Mouse (Mus musculus) heart, embryonic 16.5 days (tissue): ENCODE data around the gene Itsn1. TPM values are rescaled to one million over a fixed set of nuclear protein-coding genes. Genes with fewer than 3 reads are reported as not detected.

Source experiments
- ATAC-seq: fragments of 200-750 bp; cut with Nextera tagmentation; replicated peaks from 2 replicates; pipeline ENCODE4 v1.8.0; 2017; ENCODE audit warnings: moderate number of reproducible peaks; ENCODE audit not compliant: insufficient read depth, low FRiP score; ENCODE audit errors: extremely low read depth
- H3K27ac ChIP-seq: fragments of 300-500 bp; sonication (generic); 2 replicates; pipeline ENCODE4 v1.5.1; 2014; ENCODE audit warnings: mild to moderate bottlenecking, low read length, control low read depth, moderate library complexity
- H3K27me3 ChIP-seq: fragments of 300-500 bp; sonication (generic); 2 replicates; pipeline ENCODE4 v1.6.1; 2014; ENCODE audit warnings: low read length, mixed read lengths; ENCODE audit not compliant: control insufficient read depth, insufficient read depth
- H3K36me3 ChIP-seq: fragments of 300-500 bp; sonication (generic); 2 replicates; pipeline ENCODE4 v1.6.1; 2014; ENCODE audit not compliant: control insufficient read depth, insufficient read depth
- H3K4me1 ChIP-seq: fragments of 300-500 bp; sonication (generic); 2 replicates; pipeline ENCODE4 v1.6.1; 2014; ENCODE audit warnings: low read length, mixed read lengths; ENCODE audit not compliant: control insufficient read depth, insufficient read depth
- H3K4me2 ChIP-seq: fragments of 300-500 bp; sonication (generic); 2 replicates; pipeline ENCODE4 v1.6.1; 2014; ENCODE audit warnings: low read depth, mild to moderate bottlenecking, control low read depth, low read length
- H3K4me3 ChIP-seq: fragments of 300-500 bp; sonication (generic); 2 replicates; pipeline ENCODE4 v1.5.1; 2014; ENCODE audit warnings: mild to moderate bottlenecking, control low read depth, low read length
- H3K9ac ChIP-seq: fragments of 300-500 bp; sonication (generic); 2 replicates; pipeline ENCODE4 v1.6.1; 2014; ENCODE audit warnings: low read length, control low read depth
- H3K9me3 ChIP-seq: fragments of 300-500 bp; sonication (generic); replicated peaks from 2 replicates; pipeline ENCODE4 v1.6.1; 2016; ENCODE audit warnings: low read length; ENCODE audit not compliant: control insufficient read depth
- WGBS: fragments of 180-500 bp; shearing (Covaris S2); extraction: QIAGEN DNeasy Blood & Tissue Kit; methylation state at CpG from one replicate; pipeline ENCODE4 v1.1.7; 2014; 5-methylcytosine and 5-hydroxymethylcytosine counted together
- polyA plus RNA-seq: library from polyadenylated mRNA; unstranded; fragments of >200 nt; fragmentation: Nextera tagmentation; extraction: Ambion mirVana; gene quantifications from 2 replicates; pipeline ENCODE4 v1.2.1, GENCODE M21; 2015

The Itsn1 gene
- polyA plus RNA-seq, 1 experiment from 2014 or later: 14.2 TPM

DNA sequence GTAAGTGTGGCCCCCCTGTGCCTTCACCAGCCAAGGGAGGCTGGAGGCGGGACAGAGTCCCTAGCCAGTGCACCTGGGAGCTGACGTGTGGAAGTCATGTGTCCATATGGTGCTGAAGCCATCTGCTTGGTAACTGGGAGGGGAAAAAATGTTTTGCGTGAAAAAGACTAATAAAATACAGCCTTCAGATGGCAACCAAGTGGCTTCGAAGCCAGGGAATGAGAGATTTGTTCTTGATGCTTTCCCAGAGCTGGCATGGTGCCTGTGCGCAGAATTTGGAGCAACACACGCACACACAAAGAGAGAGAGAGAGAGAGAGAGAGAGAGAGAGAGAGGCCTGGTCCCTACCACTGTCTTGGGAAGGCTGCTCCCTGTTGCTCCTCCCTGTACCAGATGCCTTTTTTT, 167.3 kb downstream of the Itsn1 start:
- no peak overlapping the region for H3K27ac ChIP-seq
- 0 out of 2 replicates have a peak, but pooled peaks cover 2% of the 10 kb centered on the region for H3K27me3 ChIP-seq
- no peaks in the 10 kb centered on the region for H3K4me1 ChIP-seq
- no peak overlapping the region for H3K4me2 ChIP-seq
- H3K9ac ChIP-seq: no peak overlapping the region
- no peak for ATAC-seq
- H3K4me3 ChIP-seq: no peak overlapping the region
- H3K36me3 ChIP-seq: no peaks in the 10 kb centered on the region
- 70% methylated on average over 6 of the region's 6 CpGs for WGBS
- no peaks in the 10 kb centered on the region for H3K9me3 ChIP-seq

DNA sequence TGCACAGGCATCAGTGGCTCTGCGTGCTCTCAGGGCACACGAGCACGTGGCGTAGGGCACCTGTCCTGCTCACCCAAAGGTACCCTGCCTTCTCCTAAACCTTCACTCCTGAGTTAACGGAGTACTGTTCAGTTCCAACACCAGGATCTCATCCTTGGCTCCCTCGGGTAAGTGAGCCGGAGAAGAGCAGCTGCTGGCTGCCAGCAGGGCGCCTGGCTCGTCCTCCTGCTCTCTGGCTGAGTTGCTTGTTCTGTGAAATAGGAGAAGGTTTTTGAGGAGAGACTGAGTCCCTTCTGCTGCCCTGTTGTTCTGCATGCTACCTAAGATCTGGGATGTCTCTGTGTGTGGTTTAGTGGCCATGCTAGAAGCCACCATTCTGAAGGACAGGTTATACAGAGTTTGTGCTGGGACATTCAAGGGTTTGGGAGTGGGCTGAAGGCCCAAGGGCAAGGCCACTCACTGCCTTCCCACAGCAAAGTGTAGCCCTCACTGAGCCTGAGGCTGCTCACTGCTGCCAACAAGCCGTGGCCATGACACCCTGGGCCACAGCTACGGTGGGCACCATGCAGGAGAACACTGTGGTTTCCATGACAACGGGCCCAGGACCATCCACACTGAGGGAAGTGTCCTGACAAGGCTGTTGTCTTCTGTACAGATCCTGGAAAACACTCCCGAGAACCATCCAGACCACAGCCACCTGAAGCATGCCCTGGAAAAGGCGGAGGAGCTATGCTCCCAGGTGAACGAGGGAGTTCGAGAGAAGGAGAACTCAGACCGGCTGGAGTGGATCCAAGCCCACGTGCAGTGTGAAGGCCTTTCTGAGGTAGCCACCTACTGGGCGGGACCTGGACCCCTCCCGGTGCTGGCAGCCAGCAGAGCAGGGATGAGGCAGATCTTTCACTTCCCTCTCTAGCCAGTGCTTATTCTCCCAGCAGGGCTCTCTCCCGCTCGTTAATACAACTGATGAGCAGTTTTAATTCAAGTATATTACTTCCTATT, 170.1 kb downstream of the Itsn1 start:
- Histone ChIP-seq H3K4me1 (no peaks in the 10 kb centered on the region), H3K27ac (no peak overlapping the region), H3K4me3 (no peak overlapping the region), H3K9ac (no peak overlapping the region), H3K9me3 (peaks cover 7% of the 10 kb centered on the region; the same call in 1 of the 2 replicates), H3K4me2 (no peak overlapping the region), H3K27me3 (0 out of 2 replicates have a peak, but pooled peaks cover 2% of the 10 kb centered on the region), H3K36me3 (no peaks in the 10 kb centered on the region)
- ATAC-seq: no peak
- WGBS: 58% methylated on average over 22 of the region's 22 CpGs

- 68% methylated on average over 11 of the region's 11 CpGs for WGBS
- no peaks in the 10 kb centered on the region for H3K36me3 ChIP-seq
Observed at GRCm38 (mm10) chr16:91900274-91900673, 171.2 kb downstream of the Itsn1 start.

GRCm38 (mm10) chr16:91903801-91904506, 174.9 kb downstream of the Itsn1 start:
- no peak overlapping the region for H3K27ac ChIP-seq
- 88% methylated on average over 13 of the region's 13 CpGs for WGBS

More at GRCm38 (mm10) chr16:91900274-91900673, 171.2 kb downstream of the Itsn1 start:
- Histone ChIP-seq H3K4me1 (no peaks in the 10 kb centered on the region), H3K4me2 (no peak overlapping the region), H3K4me3 (no peak overlapping the region), H3K27ac (no peak overlapping the region), H3K27me3 (0 out of 2 replicates have a peak, but pooled peaks cover 2% of the 10 kb centered on the region), H3K9ac (no peak overlapping the region), H3K9me3 (peaks cover 7% of the 10 kb centered on the region; the same call in 1 of the 2 replicates)
- no peak for ATAC-seq

GRCm38 (mm10) chr16:91905127-91905860, 176.2 kb downstream of the Itsn1 start:
- Histone ChIP-seq H3K27me3 (no peaks in the 10 kb centered on the region), H3K27ac (no peak overlapping the region), H3K4me3 (no peak overlapping the region), H3K36me3 (no peaks in the 10 kb centered on the region), H3K9ac (no peak overlapping the region), H3K4me2 (no peak overlapping the region), H3K4me1 (no peaks in the 10 kb centered on the region), H3K9me3 (peaks cover 7% of the 10 kb centered on the region; the same call in 1 of the 2 replicates)
- WGBS: 79% methylated on average over 11 of the region's 11 CpGs
- ATAC-seq: no peak

More at GRCm38 (mm10) chr16:91903801-91904506, 174.9 kb downstream of the Itsn1 start:
- Histone ChIP-seq H3K36me3 (no peaks in the 10 kb centered on the region), H3K4me2 (no peak overlapping the region), H3K4me3 (no peak overlapping the region), H3K9ac (no peak overlapping the region), H3K27me3 (0 out of 2 replicates have a peak, but pooled peaks cover 2% of the 10 kb centered on the region), H3K4me1 (no peaks in the 10 kb centered on the region), H3K9me3 (peaks cover 7% of the 10 kb centered on the region; the same call in 1 of the 2 replicates)
- no peak for ATAC-seq

- Histone ChIP-seq H3K4me1 (no peaks in the 10 kb centered on the region), H3K27ac (no peak overlapping the region), H3K9ac (no peak overlapping the region), H3K36me3 (no peaks in the 10 kb centered on the region), H3K27me3 (no peaks in the 10 kb centered on the region), H3K4me2 (no peak overlapping the region), H3K9me3 (peaks cover 7% of the 10 kb centered on the region; the same call in 1 of the 2 replicates), H3K4me3 (no peak overlapping the region)
- no peak for ATAC-seq
- 70% methylated on average over 10 of the region's 10 CpGs for WGBS
Observed at GRCm38 (mm10) chr16:91905987-91906386, 176.9 kb downstream of the Itsn1 start.

GRCm38 (mm10) chr16:91906672-91907071, 177.6 kb downstream of the Itsn1 start:
- no peak overlapping the region for H3K4me2 ChIP-seq
- H3K4me3 ChIP-seq: no peak overlapping the region
- ATAC-seq: no peak
- no peak overlapping the region for H3K9ac ChIP-seq
- 84% methylated on average over 5 of the region's 5 CpGs for WGBS
- no peak overlapping the region for H3K27ac ChIP-seq
- no peaks in the 10 kb centered on the region for H3K36me3 ChIP-seq
- H3K27me3 ChIP-seq: no peaks in the 10 kb centered on the region
- peaks cover 7% of the 10 kb centered on the region; the same call in 1 of the 2 replicates for H3K9me3 ChIP-seq
- H3K4me1 ChIP-seq: no peaks in the 10 kb centered on the region

DNA sequence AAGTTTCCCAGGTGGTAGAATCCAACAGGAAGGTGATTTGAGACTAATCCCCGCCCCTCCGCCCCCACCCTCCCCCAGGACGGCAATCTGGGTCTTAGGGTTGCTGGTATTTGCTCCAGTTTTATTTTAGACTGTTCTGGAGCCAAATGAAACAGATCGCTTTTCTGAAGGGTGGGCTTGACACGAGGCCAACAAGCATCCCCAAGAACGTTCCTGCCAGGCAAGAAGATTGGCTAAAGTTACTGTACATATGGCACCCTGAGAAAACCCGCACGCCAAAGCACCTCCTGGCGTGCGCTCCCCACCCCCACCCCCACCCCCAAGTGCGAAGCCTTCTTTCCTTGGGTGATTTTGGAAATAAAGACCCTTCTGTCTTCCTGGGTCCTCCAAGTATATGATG, 178.1 kb downstream of the Itsn1 start:
- no peaks in the 10 kb centered on the region for H3K4me1 ChIP-seq
- no peak overlapping the region for H3K4me3 ChIP-seq
- no peaks in the 10 kb centered on the region for H3K36me3 ChIP-seq
- H3K27me3 ChIP-seq: no peaks in the 10 kb centered on the region
- no peak overlapping the region for H3K27ac ChIP-seq
- no peak for ATAC-seq
- 67% methylated on average over 11 of the region's 11 CpGs for WGBS
- H3K4me2 ChIP-seq: no peak overlapping the region
- H3K9me3 ChIP-seq: peaks cover 7% of the 10 kb centered on the region; the same call in 1 of the 2 replicates
- no peak overlapping the region for H3K9ac ChIP-seq
